Mouse (Mus musculus) CH12.LX (cell line): ENCODE results near the gene Myh9. TPM values are rescaled to one million over a fixed set of nuclear protein-coding genes. Genes with fewer than 3 reads are reported as not detected.

Experiments used
- DNase-seq: peaks from one replicate; pipeline ENCODE4 v3.0.0-alpha.2; 2013; ENCODE audit errors: extremely low read depth
- H3K27ac ChIP-seq: 2 replicates; pipeline ENCODE4 v1.5.1; 2012; ENCODE audit warnings: low read depth, mild to moderate bottlenecking, control low read depth, moderate library complexity; ENCODE audit not compliant: insufficient read depth
- H3K27me3 ChIP-seq: replicated peaks from 2 replicates; pipeline ENCODE3; 2012; ENCODE audit warnings: inconsistent platforms
- H3K36me3 ChIP-seq, 2 experiments: replicated peaks in 1 of 2; 2 replicates each; pipeline versions ENCODE3 to v1.6.1; 2012; ENCODE audit warnings: inconsistent platforms in 1 of 2, low read length in 1 of 2, mild to moderate bottlenecking in 1 of 2, mixed read lengths in 1 of 2, moderate library complexity in 1 of 2; ENCODE audit not compliant: control insufficient read depth in 1 of 2, insufficient read depth in 1 of 2
- H3K4me1 ChIP-seq, 2 experiments: 2 replicates each; pipeline ENCODE4 v1.6.1; 2012; ENCODE audit warnings: inconsistent platforms in 1 of 2, moderate library complexity in 1 of 2; ENCODE audit not compliant: insufficient read depth in 2 of 2, control insufficient read depth in 1 of 2
- H3K4me2 ChIP-seq: 2 replicates; pipeline ENCODE4 v1.6.1; 2012; ENCODE audit warnings: low read depth, mild to moderate bottlenecking, control low read depth; ENCODE audit not compliant: poor library complexity, insufficient read depth, severe bottlenecking
- H3K4me3 ChIP-seq, 3 experiments: fragments of 150-350 bp in 1 of 3; sonication (generic) in 1 of 3; replicated peaks in 1 of 3; 2 replicates each; pipeline versions ENCODE3 to v1.5.1; 2011 to 2012; ENCODE audit warnings: low read depth in 2 of 3, low read length in 2 of 3, mild to moderate bottlenecking in 2 of 3, moderate library complexity in 2 of 3, control low read depth in 1 of 3, improper control_type of control experiment in 1 of 3, inconsistent platforms in 1 of 3, mixed read lengths in 1 of 3; ENCODE audit not compliant: poor library complexity in 1 of 3
- H3K79me2 ChIP-seq: replicated peaks from 2 replicates; pipeline ENCODE4 v1.6.1; 2012; ENCODE audit warnings: mild to moderate bottlenecking, moderate library complexity; ENCODE audit not compliant: control insufficient read depth, poor library complexity, insufficient read depth, severe bottlenecking; ENCODE audit errors: extremely low read depth
- H3K9ac ChIP-seq: 2 replicates; pipeline ENCODE4 v1.6.1; 2012; ENCODE audit warnings: low read depth, mild to moderate bottlenecking, control low read depth, moderate library complexity; ENCODE audit not compliant: insufficient read depth
- H3K9me3 ChIP-seq: replicated peaks from 2 replicates; pipeline ENCODE3; 2012; ENCODE audit warnings: low read length, inconsistent platforms, mixed read lengths
- BHLHE40 ChIP-seq: IDR thresholded peaks from 2 replicates; pipeline ENCODE4 v1.6.1; 2011; ENCODE audit warnings: mild to moderate bottlenecking, low read depth, low read length, improper control_type of control experiment
- CHD2 ChIP-seq: IDR thresholded peaks from 2 replicates; pipeline ENCODE4 v1.6.1; 2011; ENCODE audit warnings: low read length, improper control_type of control experiment
- ELF1 ChIP-seq: IDR thresholded peaks from 2 replicates; pipeline ENCODE4 v1.6.1; 2014; ENCODE audit warnings: low read depth, mild to moderate bottlenecking, inconsistent platforms, low read length, improper control_type of control experiment
- EP300 ChIP-seq: IDR thresholded peaks from 2 replicates; pipeline ENCODE4 v1.6.1; 2011; ENCODE audit warnings: low read length, improper control_type of control experiment
- ETS1 ChIP-seq: conservative IDR thresholded peaks from 2 replicates; pipeline ENCODE4 v1.6.1; 2012; ENCODE audit warnings: low read depth, mild to moderate bottlenecking, inconsistent platforms, low read length, improper control_type of control experiment, moderate library complexity
- IRF4 ChIP-seq: IDR thresholded peaks from 2 replicates; pipeline ENCODE4 v1.6.1; 2014; ENCODE audit warnings: low read depth, mild to moderate bottlenecking, inconsistent platforms, low read length, improper control_type of control experiment
- MAX ChIP-seq: IDR thresholded peaks from 2 replicates; pipeline ENCODE4 v1.6.1; 2011; ENCODE audit warnings: low read length, improper control_type of control experiment
- MAZ ChIP-seq: IDR thresholded peaks from 2 replicates; pipeline ENCODE4 v1.6.1; 2012; ENCODE audit warnings: low read depth, mild to moderate bottlenecking, inconsistent platforms, low read length, improper control_type of control experiment, moderate library complexity
- MEF2A ChIP-seq: IDR thresholded peaks from 2 replicates; pipeline ENCODE4 v1.6.1; 2014; ENCODE audit warnings: low read depth, mild to moderate bottlenecking, inconsistent platforms, low read length, improper control_type of control experiment, borderline replicate concordance
- MXI1 ChIP-seq: IDR thresholded peaks from 2 replicates; pipeline ENCODE4 v1.6.1; 2011; ENCODE audit warnings: mild to moderate bottlenecking, low read depth, low read length, improper control_type of control experiment
- MYC ChIP-seq: IDR thresholded peaks from 2 replicates; pipeline ENCODE4 v1.6.1; 2011; ENCODE audit warnings: low read depth, mild to moderate bottlenecking, improper control_type of control experiment, low read length
- NELFE ChIP-seq: IDR thresholded peaks from 2 replicates; pipeline ENCODE4 v1.6.1; 2011; ENCODE audit warnings: low read depth, low read length, improper control_type of control experiment
- PAX5 ChIP-seq: IDR thresholded peaks from 2 replicates; pipeline ENCODE4 v1.6.1; 2012; ENCODE audit warnings: low read length, inconsistent platforms, mixed read lengths
- POLR2A ChIP-seq: IDR thresholded peaks from 2 replicates; pipeline ENCODE4 v1.6.1; 2011; ENCODE audit warnings: low read depth, mild to moderate bottlenecking, improper control_type of control experiment, low read length
- POLR2AphosphoS2 ChIP-seq: IDR thresholded peaks from 2 replicates; pipeline ENCODE4 v1.6.1; 2011; ENCODE audit warnings: low read depth, low read length, improper control_type of control experiment
- RAD21 ChIP-seq: IDR thresholded peaks from 2 replicates; pipeline ENCODE4 v1.6.1; 2011; ENCODE audit warnings: low read depth, mild to moderate bottlenecking, low read length, improper control_type of control experiment, moderate library complexity
- RCOR1 ChIP-seq: conservative IDR thresholded peaks from 2 replicates; pipeline ENCODE4 v1.6.1; 2012; ENCODE audit warnings: low read depth, mild to moderate bottlenecking, inconsistent platforms, low read length, improper control_type of control experiment
- SIN3A ChIP-seq: IDR thresholded peaks from 2 replicates; pipeline ENCODE4 v1.6.1; 2012; ENCODE audit warnings: low read length, improper control_type of control experiment, inconsistent platforms
- SMC3 ChIP-seq: IDR thresholded peaks from 2 replicates; pipeline ENCODE4 v1.6.1; 2011; ENCODE audit warnings: low read depth, low read length, improper control_type of control experiment
- TCF12 ChIP-seq: IDR thresholded peaks from 2 replicates; pipeline ENCODE4 v1.6.1; 2014; ENCODE audit warnings: low read depth, mild to moderate bottlenecking, inconsistent platforms, low read length, improper control_type of control experiment
- UBTF ChIP-seq: IDR thresholded peaks from 2 replicates; pipeline ENCODE4 v1.6.1; 2012; ENCODE audit warnings: low read depth, mild to moderate bottlenecking, inconsistent platforms, low read length, improper control_type of control experiment, moderate library complexity
- ZKSCAN1 ChIP-seq: IDR thresholded peaks from 2 replicates; pipeline ENCODE4 v1.6.1; 2012; ENCODE audit warnings: low read depth, inconsistent platforms, low read length, improper control_type of control experiment, borderline replicate concordance
- ZMIZ1 ChIP-seq: IDR thresholded peaks from 2 replicates; pipeline ENCODE4 v1.6.1; 2012; ENCODE audit warnings: low read depth, mild to moderate bottlenecking, inconsistent platforms, low read length, improper control_type of control experiment
- ZNF384 ChIP-seq: IDR thresholded peaks from 2 replicates; pipeline ENCODE4 v1.6.1; 2012; ENCODE audit warnings: low read depth, low read length, improper control_type of control experiment, inconsistent platforms
- dilution Hi-C: fragments of 300-500 bp; cut with MboI; formaldehyde crosslinking; loops from 2 replicates; pipeline ENCODE4 v1.14.3; 2020; ENCODE audit warnings: low sequenced_read_pairs; ENCODE audit not compliant: extremely low pct_unique_long_range_greater_than_20kb, extremely low pct_ligation_motif_present
- in situ Hi-C: fragments of 300-500 bp; cut with MboI; formaldehyde crosslinking; loops from 3 replicates; pipeline ENCODE4 v1.14.3; 2019; ENCODE audit warnings: low sequenced_read_pairs, low pct_ligation_motif_present, low pct_unique_long_range_greater_than_20kb, mixed read lengths
- polyA plus RNA-seq: library from polyadenylated mRNA; unstranded; fragments of >175 nt; gene quantifications from 2 replicates; pipeline ENCODE4 v1.2.1, GENCODE M21; 2012; ENCODE audit warnings: low read depth; ENCODE audit not compliant: insufficient read length
- total RNA-seq, 2 experiments: library from RNA; depleted of rRNA; stranded (reverse); fragments of 300-350 nt in 1 of 2; fragments of >200 nt in 1 of 2; gene quantifications; 2 replicates each; pipeline ENCODE4 v1.2.3; 2012 to 2014

Myh9 gene
- total and polyA plus RNA-seq, 3 experiments: 43.8 to 165 (median 146) TPM

GRCm38 (mm10) chr15:77837444-77838117 lies 4.4 kb downstream of the Myh9 start:
- Histone ChIP-seq H3K4me3 (peak overlapping the region in 1 of 3 experiments; percentile 37), H3K4me1 (peaks cover 38 to 68% of the 10 kb centered on the region in 2 experiments), H3K9me3 (no peaks in the 10 kb centered on the region), H3K36me3 (peaks cover under 1 to 25% of the 10 kb centered on the region in 2 experiments), H3K27ac (peak overlapping the region; percentile 79), H3K9ac (peak overlapping the region; percentile 98), H3K27me3 (no peaks in the 10 kb centered on the region), H3K79me2 (peaks cover 91% of the 10 kb centered on the region), H3K4me2 (peak overlapping the region; percentile 93)
- DNase-seq: no peak
- in situ Hi-C loops: no loop called here
- peak; percentile 25; the same call in 1 of the 2 replicates for TF ChIP-seq ELF1
- peak; percentile 65; the same call in 1 of the 2 replicates for TF ChIP-seq MAX
- TF ChIP-seq RAD21: no peak
- TF ChIP-seq SMC3: no peak
- peak; percentile 38 for TF ChIP-seq SIN3A
- no peak for TF ChIP-seq MYC
- TF ChIP-seq MXI1: peak; percentile 75
- TF ChIP-seq RCOR1: no peak
- no peak for TF ChIP-seq POLR2A
- peak; percentile 34; the same call in 1 of the 2 replicates for TF ChIP-seq EP300
- TF ChIP-seq ETS1: peak; percentile 79
- TF ChIP-seq POLR2AphosphoS2: no peak
- TF ChIP-seq ZKSCAN1: no peak
- TF ChIP-seq PAX5: no peak
- no peak for TF ChIP-seq NELFE
- TF ChIP-seq TCF12: peak; percentile 41; the same call in 1 of the 2 replicates
- TF ChIP-seq ZMIZ1: no peak
- no peak for TF ChIP-seq CHD2
- TF ChIP-seq BHLHE40: peak; percentile 66
- peak; percentile 77 for TF ChIP-seq MEF2A
- TF ChIP-seq UBTF: no peak
- TF ChIP-seq MAZ: 0 out of 2 replicates have a peak, but pooled peaks have one; percentile 27
- TF ChIP-seq IRF4: peak; percentile 22; the same call in 1 of the 2 replicates
- peak; percentile 91 for TF ChIP-seq ZNF384
- dilution Hi-C loops: no loop called here
